8 mouse cellular contexts compared by ENCODE assay signal in genomic region chr19:18631644-18632219, GRCm38 (mm10). TPM values are rescaled to one million over a fixed set of nuclear protein-coding genes. Genes with fewer than 3 reads are reported as not detected.
DNase-seq lines count a peak whose midpoint lies in the region; ATAC-seq and TF ChIP-seq lines count a peak whose summit lies in the region.

Ostf1 (minus strand) TSS chr19:18631823.
Nmrk1 (plus strand) TSS chr19:18631950.

- H3K4me3 ChIP-seq in C2C12 (ENCODE audit: insufficient read depth, poor library complexity, severe bottlenecking): peak within 1 kb of the TSS; percentile 74
- H3K4me3 ChIP-seq in erythroblast, embryonic 14.5 days (replicated peaks): peak within 1 kb of the TSS; percentile 96
- H3K4me3 ChIP-seq in heart, embryonic 11.5 days (ENCODE audit: low read depth, low read length): peak within 1 kb of the TSS; percentile 80
- peak within 1 kb of the TSS; percentile 84 for H3K4me3 ChIP-seq in kidney, embryonic 16.5 days (ENCODE audit: low read length)
- peak within 1 kb of the TSS; percentile 84 for H3K4me3 ChIP-seq in liver, adult 2 months (ENCODE audit: insufficient read depth, low read depth, low read length)
- peak within 1 kb of the TSS; percentile 79 for H3K4me3 ChIP-seq in myocyte

- TF ChIP-seq CTCF in C2C12 (IDR thresholded peaks at IDR 0.05; ENCODE audit: control insufficient read depth, insufficient read depth, insufficient read length): no peak
- TF ChIP-seq CTCF in brain, embryonic 14.5 days (IDR thresholded peaks at IDR 0.05; ENCODE audit: borderline replicate concordance, extremely low read depth, insufficient read depth, insufficient read length): no peak
- no peak for TF ChIP-seq CTCF in liver, adult 2 months (IDR thresholded peaks at IDR 0.05; ENCODE audit: low read depth, low read length)

- H3K36me3 ChIP-seq in C2C12 (ENCODE audit: control insufficient read depth, insufficient read depth) (no peaks in the 10 kb centered on the region), myocyte (ENCODE audit: control insufficient read depth, insufficient read depth) (no peaks in the 10 kb centered on the region)
- no peaks in the 10 kb centered on the region for H3K36me3 ChIP-seq in erythroblast, embryonic 14.5 days (ENCODE audit: control insufficient read depth)
- no peaks in the 10 kb centered on the region for H3K36me3 ChIP-seq in heart, embryonic 11.5 days (ENCODE audit: control insufficient read depth, insufficient read depth, low read length)
- no peaks in the 10 kb centered on the region for H3K36me3 ChIP-seq in kidney, embryonic 16.5 days (ENCODE audit: insufficient read depth, low read length)
- H3K36me3 ChIP-seq in liver, adult 2 months (ENCODE audit: control insufficient read depth, insufficient read depth, low read length): peaks cover 2% of the 10 kb centered on the region; the same call in 1 of the 2 replicates
- H3K36me3 ChIP-seq in splenic B cell, adult 2 months (ENCODE audit: control insufficient read depth, insufficient read depth, low read length, poor library complexity, severe bottlenecking): no peaks in the 10 kb centered on the region

- H3K9ac ChIP-seq in heart, embryonic 11.5 days (ENCODE audit: low read depth, low read length): peak within 1 kb of the TSS; percentile 82
- peak within 1 kb of the TSS; percentile 88 for H3K9ac ChIP-seq in kidney, embryonic 16.5 days (replicated peaks; ENCODE audit: low read length)
- peak within 1 kb of the TSS; percentile 90 for H3K9ac ChIP-seq in liver, adult 2 months (ENCODE audit: low read depth, low read length)

- DNase-seq in brain, embryonic 14.5 days (ENCODE audit: low read depth): peak; percentile 97
- peak; percentile 89 for DNase-seq in liver, adult 2 months (ENCODE audit: extremely low read depth, low read depth, low spot score)
- DNase-seq in splenic B cell, adult 2 months (ENCODE audit: low read depth, low spot score): peak; percentile 95

- peak within 1 kb of the TSS; percentile 77 for H3K4me2 ChIP-seq in heart, embryonic 11.5 days
- peak within 1 kb of the TSS; percentile 54 for H3K4me2 ChIP-seq in kidney, embryonic 16.5 days (replicated peaks; ENCODE audit: low read depth, low read length)
- H3K4me2 ChIP-seq in myocyte (ENCODE audit: low read depth): peak within 1 kb of the TSS; percentile 84

- no peaks in the 10 kb centered on the region for H3K27me3 ChIP-seq in C2C12 (ENCODE audit: control insufficient read depth, insufficient read depth, insufficient read length)
- no peaks in the 10 kb centered on the region for H3K27me3 ChIP-seq in erythroblast, embryonic 14.5 days (ENCODE audit: control insufficient read depth)
- H3K27me3 ChIP-seq in heart, embryonic 11.5 days (ENCODE audit: control insufficient read depth, insufficient read depth, low read length): 0 out of 2 replicates have a peak, but pooled peaks cover 2% of the 10 kb centered on the region
- H3K27me3 ChIP-seq in kidney, embryonic 16.5 days (ENCODE audit: insufficient read depth, low read length): no peaks in the 10 kb centered on the region
- H3K27me3 ChIP-seq in liver, adult 2 months (ENCODE audit: control insufficient read depth, insufficient read depth, low read length): no peaks in the 10 kb centered on the region
- no peaks in the 10 kb centered on the region for H3K27me3 ChIP-seq in myocyte (ENCODE audit: control insufficient read depth, insufficient read depth, insufficient read length)
- no peaks in the 10 kb centered on the region for H3K27me3 ChIP-seq in splenic B cell, adult 2 months (ENCODE audit: control insufficient read depth, insufficient read depth, low read length, poor library complexity, severe bottlenecking)

- TF ChIP-seq POLR2A in brain, embryonic 14.5 days (IDR thresholded peaks at IDR 0.05; ENCODE audit: borderline replicate concordance, extremely low read depth, insufficient read depth, insufficient read length, poor library complexity, severe bottlenecking): peak; percentile 65; the same call in 1 of the 2 replicates
- TF ChIP-seq POLR2A in liver, adult 2 months (IDR thresholded peaks at IDR 0.05; ENCODE audit: extremely low read depth, insufficient read depth, low read length): peak; percentile 97
- peak; percentile 94 for TF ChIP-seq POLR2A in myocyte (IDR thresholded peaks at IDR 0.05; ENCODE audit: insufficient read length, low read depth)

- peak; percentile 98 for ATAC-seq in heart, embryonic 11.5 days (replicated peaks; ENCODE audit: insufficient number of reproducible peaks, low FRiP score, low TSS enrichment)
- peak; percentile 98 for ATAC-seq in kidney, embryonic 16.5 days (ENCODE audit: low FRiP score, low TSS enrichment)

- under 1% methylated on average over 51 of the region's 51 CpGs for WGBS in heart, embryonic 11.5 days (ENCODE audit: insufficient replicate concordance)
- WGBS in kidney, embryonic 16.5 days: under 1% methylated on average over 50 of the region's 51 CpGs
- 1% methylated on average over 51 of the region's 51 CpGs for WGBS in liver, adult 2 months

- peaks cover 22% of the 10 kb centered on the region for H3K79me3 ChIP-seq in C2C12 (ENCODE audit: low read depth)

- no peaks in the 10 kb centered on the region for H3K9me3 ChIP-seq in erythroblast, embryonic 14.5 days (ENCODE audit: control insufficient read depth, low read length)
- H3K9me3 ChIP-seq in heart, embryonic 11.5 days (replicated peaks; ENCODE audit: control insufficient read depth, low read length): no peaks in the 10 kb centered on the region
- H3K9me3 ChIP-seq in kidney, embryonic 16.5 days (ENCODE audit: low read length): no peaks in the 10 kb centered on the region

- peaks cover 28% of the 10 kb centered on the region for H3K4me1 ChIP-seq in erythroblast, embryonic 14.5 days (ENCODE audit: control insufficient read depth)
- no peaks in the 10 kb centered on the region for H3K4me1 ChIP-seq in heart, embryonic 11.5 days (ENCODE audit: control insufficient read depth, insufficient read depth, low read length)
- H3K4me1 ChIP-seq in kidney, embryonic 16.5 days (ENCODE audit: insufficient read depth, low read length): peaks cover 19% of the 10 kb centered on the region
- peaks cover 16% of the 10 kb centered on the region for H3K4me1 ChIP-seq in liver, adult 2 months (ENCODE audit: control insufficient read depth, insufficient read depth, low read length)

- peak within 1 kb of the TSS; percentile 70 for H3K27ac ChIP-seq in heart, embryonic 11.5 days (ENCODE audit: low read depth, low read length)
- peak within 1 kb of the TSS; percentile 95 for H3K27ac ChIP-seq in kidney, embryonic 16.5 days (ENCODE audit: low read length)
- H3K27ac ChIP-seq in liver, adult 2 months (replicated peaks; ENCODE audit: insufficient read depth, low read depth, low read length): peak within 1 kb of the TSS; percentile 95

- H3K79me2 ChIP-seq in C2C12 (ENCODE audit: control insufficient read depth, insufficient read depth) (peaks cover 40% of the 10 kb centered on the region), myocyte (ENCODE audit: control insufficient read depth, insufficient read depth) (peaks cover 41% of the 10 kb centered on the region)
- peaks cover 16% of the 10 kb centered on the region; the same call in 1 of the 2 replicates for H3K79me2 ChIP-seq in liver, adult 2 months (ENCODE audit: control insufficient read depth, insufficient read depth, low read length)

- H3ac ChIP-seq in C2C12 (ENCODE audit: control insufficient read depth, insufficient read length, low read depth): peak within 1 kb of the TSS; percentile 75
- H3ac ChIP-seq in myocyte (ENCODE audit: control insufficient read depth, insufficient read length): peak within 1 kb of the TSS; percentile 27

TF ChIP-seq in C2C12, 6 proteins besides CTCF, POLR2A, EP300 and RAD21:
- TF ChIP-seq USF1 (IDR thresholded peaks at IDR 0.05; ENCODE audit: low read depth): no peak
- no peak for TF ChIP-seq MYOG (IDR thresholded peaks at IDR 0.05; ENCODE audit: control insufficient read depth, extremely low read depth, insufficient read length)
- TF ChIP-seq MAX (IDR thresholded peaks at IDR 0.05): no peak
- no peak for TF ChIP-seq FOSL1 (IDR thresholded peaks at IDR 0.05; ENCODE audit: insufficient read depth, low read length, poor library complexity, severe bottlenecking)
- TF ChIP-seq CEBPB (IDR thresholded peaks at IDR 0.05; ENCODE audit: low read depth): no peak
- no peak for TF ChIP-seq MYOD1 (IDR thresholded peaks at IDR 0.05; ENCODE audit: control insufficient read depth, insufficient read length, low read depth)

TF ChIP-seq in myocyte, 11 proteins besides CTCF, POLR2A, EP300 and RAD21:
- TF ChIP-seq POLR2AphosphoS2 (IDR thresholded peaks at IDR 0.05; ENCODE audit: insufficient read length, low read depth) (peak; percentile 74), TCF3 (IDR thresholded peaks at IDR 0.05; ENCODE audit: insufficient read length, low read depth) (no peak)
TF ChIP-seq in myocyte: peak in this region for 1.

RNA-seq across cellular contexts. Expression of gene Ostf1, which starts in this region (rescaled TPM):
- polyA plus RNA-seq in C2C12 (2012; fragmentation: generic; extraction: Trizol): 64.4 TPM
- polyA plus RNA-seq in brain, embryonic 14.5 days (2012; rRNA removed): 16.8 and 21.0 TPM in 2 replicates
- polyA plus RNA-seq in erythroblast, embryonic 14.5 days (2012): 12.0 and 12.5 TPM in 2 replicates
- 60.2 and 65.4 TPM in 2 replicates for polyA plus RNA-seq in heart, embryonic 11.5 days (2014; fragmentation: Nextera tagmentation; extraction: Ambion mirVana)
- 136 and 150 TPM in 2 replicates for polyA plus RNA-seq in kidney, embryonic 16.5 days (2015; fragmentation: Nextera tagmentation; extraction: Ambion mirVana)
- 42.5 and 53.0 TPM in 2 replicates for total RNA-seq in liver, adult 2 months (2014; rRNA removed)
- polyA plus RNA-seq in liver, adult 2 months (2012; rRNA removed): 26.5 and 29.6 TPM in 2 replicates
- polyA plus RNA-seq in myocyte (2012; fragmentation: generic; extraction: Trizol): 119 TPM

RNA-seq across cellular contexts. Expression of gene Nmrk1, which starts in this region (rescaled TPM):
- polyA plus RNA-seq in C2C12 (2012; fragmentation: generic; extraction: Trizol): 1.6 TPM
- 4.6 TPM in 2 replicates for polyA plus RNA-seq in brain, embryonic 14.5 days (2012; rRNA removed)
- not detected in 2 replicates for polyA plus RNA-seq in erythroblast, embryonic 14.5 days (2012)
- polyA plus RNA-seq in heart, embryonic 11.5 days (2014; fragmentation: Nextera tagmentation; extraction: Ambion mirVana): 6.0 and 7.6 TPM in 2 replicates
- polyA plus RNA-seq in kidney, embryonic 16.5 days (2015; fragmentation: Nextera tagmentation; extraction: Ambion mirVana): 28.6 and 29.2 TPM in 2 replicates
- 32.2 and 47.4 TPM in 2 replicates for total RNA-seq in liver, adult 2 months (2014; rRNA removed)
- polyA plus RNA-seq in liver, adult 2 months (2012; rRNA removed): 12.6 and 21.9 TPM in 2 replicates
- polyA plus RNA-seq in myocyte (2012; fragmentation: generic; extraction: Trizol): 2.0 TPM

Comparison
In these comparisons a context has a peak if more than half of its experiments do, and no peak if none do; other contexts are left out.
1. Peak in every context shown above with its lines: DNase-seq, ATAC-seq, H3K4me3 ChIP-seq and H3K27ac ChIP-seq.